Mouse (Mus musculus): ENCODE results near the gene Mocs1.

- peak; percentile 42; the same call in 1 of the 2 replicates for TF ChIP-seq CTCF (IDR thresholded peaks at IDR 0.05; ENCODE audit: extremely low read depth, insufficient read length, insufficient replicate concordance, low read depth, low read length)
- TF ChIP-seq POLR2A (IDR thresholded peaks at IDR 0.05; ENCODE audit: low read depth, low read length) = no peak
Observed at GRCm38 (mm10) chr17:49400130-49400529, 28.0 kb upstream of the Mocs1 start.
